Mouse (Mus musculus): ENCODE measurements around the gene Wbp4. TPM values are rescaled to one million over a fixed set of nuclear protein-coding genes. Genes with fewer than 3 reads are reported as not detected.

The Wbp4 gene
- polyA plus RNA-seq, 2 experiments = 22.6 to 44.1 TPM

DNA sequence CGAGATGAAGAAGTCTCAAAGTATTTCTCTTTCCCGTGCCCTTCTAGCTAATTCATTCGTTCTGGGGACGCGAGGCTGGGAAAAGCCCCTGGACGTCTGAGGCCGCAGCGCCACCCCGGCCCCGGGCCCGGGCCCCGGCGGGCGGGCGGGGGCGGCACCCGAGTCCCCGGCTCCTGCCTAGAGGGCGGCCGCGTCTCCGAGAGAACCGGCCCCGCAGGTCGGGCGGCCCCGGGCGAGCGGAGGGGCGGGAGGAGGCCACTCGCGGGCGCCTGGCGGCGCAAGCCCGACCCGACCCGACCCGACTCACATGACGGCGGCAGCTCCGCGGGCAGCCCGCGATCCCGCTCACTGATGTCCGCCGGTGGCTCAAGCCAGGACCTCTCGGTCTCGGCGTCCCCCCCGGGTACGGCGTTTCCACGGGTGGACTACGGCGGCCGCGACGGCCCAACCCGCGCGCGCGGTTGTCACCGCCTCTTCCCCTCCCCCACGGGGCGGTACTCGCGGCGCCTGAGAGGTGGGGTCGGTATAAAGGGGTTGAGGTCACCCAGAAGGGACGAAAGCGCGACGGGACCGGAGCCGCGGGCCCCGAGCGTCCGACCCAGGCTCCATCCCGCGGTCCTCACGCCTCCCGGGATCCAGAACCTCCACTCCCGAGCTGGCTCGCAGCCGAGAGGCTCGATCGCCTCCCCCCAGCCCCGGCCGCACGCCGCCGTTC, 539 bp downstream of the Wbp4 start, which contains the start of gene Elf1:
Gene Elf1 (plus strand): TSS at position 571 of the 715 bp plus-strand sequence.
- Histone ChIP-seq H3K27me3 (ENCODE audit: control insufficient read depth, insufficient read depth, low read length) (no peaks in the 10 kb centered on the region), H3K4me1 (ENCODE audit: control insufficient read depth, insufficient read depth, low read length) (peaks cover 20% of the 10 kb centered on the region), H3K36me3 (ENCODE audit: control insufficient read depth, insufficient read depth, low read length) (peaks cover 20% of the 10 kb centered on the region), H3K9me3 (ENCODE audit: control insufficient read depth, low read length) (no peaks in the 10 kb centered on the region), H3K9ac (ENCODE audit: low read depth, low read length, severe bottlenecking) (peak within 1 kb of the TSS; percentile 98), H3K4me2 (replicated peaks; ENCODE audit: low read depth, low read length, severe bottlenecking) (peak within 1 kb of the TSS; percentile 72), H3K27ac (replicated peaks; ENCODE audit: low read depth, low read length) (peak within 1 kb of the TSS; percentile 100), H3K4me3 (replicated peaks; ENCODE audit: low read length) (peak within 1 kb of the TSS; percentile 97)
- ATAC-seq (ENCODE audit: low FRiP score, low read depth) (peak; percentile 86), DNase-seq (ENCODE audit: low spot score) (peak; percentile 90)
- TF ChIP-seq POLR2A (IDR thresholded peaks at IDR 0.05; ENCODE audit: borderline replicate concordance, extremely low read depth, insufficient read depth, insufficient read length) = peak; percentile 83; the same call in 1 of the 2 replicates
- WGBS = under 1% methylated on average over 48 of the region's 96 CpGs

DNA sequence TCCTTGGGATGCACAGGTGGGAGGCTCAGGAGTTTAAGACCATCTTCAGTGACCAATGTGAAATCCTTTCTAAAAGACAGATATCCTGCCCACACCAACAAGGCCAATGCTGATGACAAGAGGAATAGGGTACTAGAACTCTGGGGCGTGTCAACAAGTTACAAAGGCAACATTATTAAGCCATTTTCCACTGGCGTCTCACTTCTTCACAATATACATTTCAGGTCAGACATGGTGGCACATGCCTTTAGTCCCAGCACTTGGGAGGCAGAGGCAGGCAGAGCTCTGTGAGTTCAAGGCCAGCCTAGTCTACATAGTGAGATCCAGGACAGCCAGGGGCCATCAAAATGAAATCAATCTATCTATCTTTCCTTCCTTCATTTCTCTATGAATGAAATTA, 7.9 kb downstream of the Wbp4 start:
- Histone ChIP-seq H3K27ac (replicated peaks; ENCODE audit: low read depth, low read length) (no peak overlapping the region), H3K4me1 (ENCODE audit: control insufficient read depth, insufficient read depth, low read length) (no peaks in the 10 kb centered on the region), H3K36me3 (ENCODE audit: control insufficient read depth, insufficient read depth, low read length) (peaks cover 83% of the 10 kb centered on the region), H3K4me2 (replicated peaks; ENCODE audit: low read depth, low read length, severe bottlenecking) (no peak overlapping the region), H3K9me3 (ENCODE audit: control insufficient read depth, low read length) (no peaks in the 10 kb centered on the region), H3K9ac (ENCODE audit: low read depth, low read length, severe bottlenecking) (no peak overlapping the region), H3K27me3 (ENCODE audit: control insufficient read depth, insufficient read depth, low read length) (no peaks in the 10 kb centered on the region), H3K4me3 (replicated peaks; ENCODE audit: low read length) (no peak overlapping the region)
- WGBS = 87% methylated on average over 2 of the region's 2 CpGs
- no peak for TF ChIP-seq POLR2A (IDR thresholded peaks at IDR 0.05; ENCODE audit: borderline replicate concordance, extremely low read depth, insufficient read depth, insufficient read length)
- ATAC-seq (ENCODE audit: low FRiP score, low read depth) (no peak), DNase-seq (ENCODE audit: low spot score) (no peak)

GRCm38 (mm10) chr14:79467621-79468020, 13.7 kb downstream of the Wbp4 start:
- no peak for TF ChIP-seq POLR2A (IDR thresholded peaks at IDR 0.05; ENCODE audit: borderline replicate concordance, extremely low read depth, insufficient read depth, insufficient read length)
- Histone ChIP-seq H3K4me1 (ENCODE audit: control insufficient read depth, insufficient read depth, low read length) (no peaks in the 10 kb centered on the region), H3K36me3 (ENCODE audit: control insufficient read depth, insufficient read depth, low read length) (peaks cover 87% of the 10 kb centered on the region), H3K9me3 (ENCODE audit: control insufficient read depth, low read length) (no peaks in the 10 kb centered on the region), H3K9ac (ENCODE audit: low read depth, low read length, severe bottlenecking) (no peak overlapping the region), H3K4me3 (replicated peaks; ENCODE audit: low read length) (no peak overlapping the region), H3K4me2 (replicated peaks; ENCODE audit: low read depth, low read length, severe bottlenecking) (no peak overlapping the region), H3K27me3 (ENCODE audit: control insufficient read depth, insufficient read depth, low read length) (no peaks in the 10 kb centered on the region), H3K27ac (replicated peaks; ENCODE audit: low read depth, low read length) (no peak overlapping the region)
- DNase-seq (ENCODE audit: low spot score) (peak; percentile 65), ATAC-seq (ENCODE audit: low FRiP score, low read depth) (no peak)
- WGBS = 36% methylated on average over 3 of the region's 3 CpGs

DNA sequence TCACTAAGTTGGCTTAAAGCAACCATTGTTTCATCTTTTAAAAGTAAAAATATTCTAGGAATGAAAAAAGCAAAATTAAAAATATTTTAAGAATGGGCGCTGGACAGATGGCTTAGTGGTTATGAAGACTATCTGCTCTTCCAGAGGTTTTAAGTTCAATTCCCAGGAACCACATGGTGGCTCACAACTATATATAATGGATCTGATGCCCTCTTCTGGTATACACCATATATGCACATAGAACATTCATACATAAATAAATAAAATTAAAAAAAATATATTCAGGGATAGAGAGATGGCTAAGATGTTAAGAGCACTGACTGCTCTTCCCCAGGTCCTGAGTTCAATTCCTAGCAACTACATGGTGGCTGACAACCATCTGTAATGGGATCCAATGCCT, 15.7 kb downstream of the Wbp4 start:
- DNase-seq (ENCODE audit: low spot score) (no peak), ATAC-seq (ENCODE audit: low FRiP score, low read depth) (no peak)
- Histone ChIP-seq H3K4me1 (ENCODE audit: control insufficient read depth, insufficient read depth, low read length) (no peaks in the 10 kb centered on the region), H3K4me3 (replicated peaks; ENCODE audit: low read length) (no peak overlapping the region), H3K27me3 (ENCODE audit: control insufficient read depth, insufficient read depth, low read length) (no peaks in the 10 kb centered on the region), H3K9me3 (ENCODE audit: control insufficient read depth, low read length) (no peaks in the 10 kb centered on the region), H3K36me3 (ENCODE audit: control insufficient read depth, insufficient read depth, low read length) (peaks cover 84% of the 10 kb centered on the region), H3K27ac (replicated peaks; ENCODE audit: low read depth, low read length) (no peak overlapping the region), H3K9ac (ENCODE audit: low read depth, low read length, severe bottlenecking) (no peak overlapping the region), H3K4me2 (replicated peaks; ENCODE audit: low read depth, low read length, severe bottlenecking) (no peak overlapping the region)
- no peak for TF ChIP-seq POLR2A (IDR thresholded peaks at IDR 0.05; ENCODE audit: borderline replicate concordance, extremely low read depth, insufficient read depth, insufficient read length)
- 86% methylated on average over 1 of the region's 1 CpGs for whole genome bisulfite sequencing

DNA sequence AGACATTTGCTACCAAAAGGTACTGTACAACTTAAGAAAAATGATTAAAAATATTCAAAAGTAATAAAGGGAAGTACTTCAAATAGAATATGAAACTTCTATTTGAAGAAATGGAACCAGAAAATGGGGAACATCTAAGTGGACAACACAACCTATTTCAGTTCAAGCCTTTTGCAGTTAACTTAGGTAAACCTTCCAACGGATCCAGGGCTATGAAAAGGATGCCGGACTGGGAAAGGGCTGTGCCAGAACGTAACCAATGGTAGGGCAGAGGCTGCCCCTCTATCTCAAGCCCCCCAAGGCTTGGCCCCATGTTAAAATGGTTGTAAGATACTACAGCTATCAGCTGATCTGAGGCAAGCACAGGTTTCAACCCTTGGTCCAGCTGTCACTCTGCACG, 20.3 kb downstream of the Wbp4 start:
- no peaks in the 10 kb centered on the region for H3K9me3 ChIP-seq (ENCODE audit: control insufficient read depth, low read length)
- no peak overlapping the region for H3K9ac ChIP-seq (ENCODE audit: low read depth, low read length, severe bottlenecking)
- no peaks in the 10 kb centered on the region for H3K27me3 ChIP-seq (ENCODE audit: control insufficient read depth, insufficient read depth, low read length)
- DNase-seq (ENCODE audit: low spot score) (no peak), ATAC-seq (ENCODE audit: low FRiP score, low read depth) (no peak)
- no peak overlapping the region for H3K4me2 ChIP-seq (replicated peaks; ENCODE audit: low read depth, low read length, severe bottlenecking)
- no peaks in the 10 kb centered on the region for H3K4me1 ChIP-seq (ENCODE audit: control insufficient read depth, insufficient read depth, low read length)
- no peak overlapping the region for H3K27ac ChIP-seq (replicated peaks; ENCODE audit: low read depth, low read length)
- WGBS = 96% methylated on average over 4 of the region's 4 CpGs
- peaks cover 50% of the 10 kb centered on the region for H3K36me3 ChIP-seq (ENCODE audit: control insufficient read depth, insufficient read depth, low read length)
- TF ChIP-seq POLR2A (IDR thresholded peaks at IDR 0.05; ENCODE audit: borderline replicate concordance, extremely low read depth, insufficient read depth, insufficient read length) = no peak
- H3K4me3 ChIP-seq (replicated peaks; ENCODE audit: low read length) = no peak overlapping the region

Measured in limb, embryonic 14.5 days (tissue).